Mouse (Mus musculus) spleen, postnatal 14 days (tissue): ENCODE data around the gene Ubac1.

Experiments used
- DNase-seq, 2 experiments: peaks; one replicate each; pipeline ENCODE4 v3.0.0; 2021 to 2022; ENCODE audit warnings: low spot score in 2 of 2

The Ubac1 gene

GRCm38 (mm10) chr2:26021561-26022257 lies at the start of gene Ubac1:
Ubac1 (minus strand) TSS chr2:26021747.
- peak; percentile 81 to 86 for DNase-seq

GRCm38 (mm10) chr2:26068592-26068991 lies 47.0 kb upstream of the Ubac1 start:
- no peak for DNase-seq

GRCm38 (mm10) chr2:26068175-26068574 lies 46.6 kb upstream of the Ubac1 start:
- DNase-seq, result no peak

GRCm38 (mm10) chr2:26066527-26066926 lies 45.0 kb upstream of the Ubac1 start:
- no peak for DNase-seq

- no peak for DNase-seq
Measured at GRCm38 (mm10) chr2:26062742-26063427, 41.3 kb upstream of the Ubac1 start.

- no peak for DNase-seq
Measured at GRCm38 (mm10) chr2:26062241-26062640, 40.7 kb upstream of the Ubac1 start.

- peak; percentile 35 to 56 for DNase-seq
Measured at GRCm38 (mm10) chr2:26061018-26061666, 39.6 kb upstream of the Ubac1 start.

GRCm38 (mm10) chr2:26057053-26057452 lies 35.5 kb upstream of the Ubac1 start:
- no peak for DNase-seq

- DNase-seq, result no peak
Measured at GRCm38 (mm10) chr2:26056226-26056625, 34.7 kb upstream of the Ubac1 start.

- no peak for DNase-seq
Measured at GRCm38 (mm10) chr2:26055747-26056102, 34.2 kb upstream of the Ubac1 start.

- DNase-seq, result peak; percentile 40 to 67
Measured at GRCm38 (mm10) chr2:26055046-26055746, 33.6 kb upstream of the Ubac1 start.

- DNase-seq, result no peak
Measured at GRCm38 (mm10) chr2:26052806-26053205, 31.3 kb upstream of the Ubac1 start.

GRCm38 (mm10) chr2:26048816-26049215 lies 27.3 kb upstream of the Ubac1 start:
- DNase-seq, result no peak

GRCm38 (mm10) chr2:26044216-26044615 lies 22.7 kb upstream of the Ubac1 start:
- DNase-seq, result no peak

- no peak for DNase-seq
Measured at GRCm38 (mm10) chr2:26042603-26043002, 21.1 kb upstream of the Ubac1 start.

GRCm38 (mm10) chr2:26041163-26041810 lies 19.7 kb upstream of the Ubac1 start:
- DNase-seq, result no peak

- DNase-seq, result no peak
Measured at GRCm38 (mm10) chr2:26039951-26040350, 18.4 kb upstream of the Ubac1 start.

- no peak for DNase-seq
Measured at GRCm38 (mm10) chr2:26037386-26037785, 15.8 kb upstream of the Ubac1 start.

- DNase-seq, result no peak
Measured at GRCm38 (mm10) chr2:26034344-26035050, 12.9 kb upstream of the Ubac1 start.

GRCm38 (mm10) chr2:26030288-26030687 lies 8.7 kb upstream of the Ubac1 start:
- DNase-seq, result no peak
